Mouse (Mus musculus): ENCODE measurements at regions not wholly inside any gene's neighbourhood (a gene's known extent, or its start where the extent isn't known, plus 50 kb on each side); places are given as distances from the start of the nearest gene placed in this dataset.

DNA sequence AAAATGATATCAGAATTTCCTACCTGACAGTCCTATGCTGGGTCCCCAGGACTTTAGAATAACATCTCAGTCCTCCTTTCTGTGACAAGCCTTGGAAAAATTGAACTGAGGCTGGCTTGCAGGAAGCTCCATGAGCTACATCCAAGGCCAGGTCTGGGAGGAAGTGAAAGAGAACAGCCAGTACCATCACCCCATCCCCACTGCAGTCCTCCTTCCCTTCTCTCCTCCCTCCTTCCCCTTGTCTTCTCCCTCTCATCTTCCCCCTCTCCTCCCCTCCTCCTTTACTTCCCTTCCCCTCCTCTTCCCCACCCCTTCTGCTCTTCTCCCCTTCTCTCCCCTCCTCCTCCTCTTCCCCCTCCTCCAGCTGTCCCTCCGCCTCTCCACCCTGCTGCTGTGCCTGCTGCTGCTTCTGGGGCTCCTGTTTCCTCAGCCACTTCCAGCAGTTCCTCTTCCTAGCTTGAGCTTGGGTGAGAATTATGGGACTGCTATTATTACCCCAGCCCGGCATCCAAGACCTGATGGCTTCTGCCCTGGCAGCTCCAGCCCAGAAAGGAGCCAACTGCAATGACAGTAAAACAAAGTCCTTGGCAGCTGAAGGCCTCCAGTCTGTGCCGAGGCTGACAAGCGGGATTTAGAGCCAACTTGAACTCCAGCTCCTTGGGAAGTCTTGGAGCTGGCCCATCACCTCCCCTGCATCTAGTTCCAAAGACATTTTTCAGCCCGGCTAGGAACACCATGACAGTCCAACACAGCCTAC is 120.8 kb downstream of the Cdc5l start:
- TF ChIP-seq CTCF (conservative IDR thresholded peaks at IDR 0.05; ENCODE audit: low read length) = no peak
- no peak for TF ChIP-seq NANOG (IDR thresholded peaks at IDR 0.05; ENCODE audit: borderline replicate concordance, low read length)
- TF ChIP-seq POU5F1 (IDR thresholded peaks at IDR 0.05; ENCODE audit: borderline replicate concordance, low read length) = no peak
